Mouse (Mus musculus) lung, postnatal 0 days (tissue): ENCODE results near the gene Usp54.

Experiments used
- CTCF ChIP-seq: IDR thresholded peaks from 2 replicates; pipeline ENCODE4 v1.5.1; 2016; ENCODE audit warnings: antibody characterized with exemption, mild to moderate bottlenecking
- EP300 ChIP-seq: IDR thresholded peaks from 2 replicates; pipeline ENCODE4 v1.6.1; 2016; ENCODE audit warnings: antibody characterized with exemption, mild to moderate bottlenecking, control low read depth

DNA sequence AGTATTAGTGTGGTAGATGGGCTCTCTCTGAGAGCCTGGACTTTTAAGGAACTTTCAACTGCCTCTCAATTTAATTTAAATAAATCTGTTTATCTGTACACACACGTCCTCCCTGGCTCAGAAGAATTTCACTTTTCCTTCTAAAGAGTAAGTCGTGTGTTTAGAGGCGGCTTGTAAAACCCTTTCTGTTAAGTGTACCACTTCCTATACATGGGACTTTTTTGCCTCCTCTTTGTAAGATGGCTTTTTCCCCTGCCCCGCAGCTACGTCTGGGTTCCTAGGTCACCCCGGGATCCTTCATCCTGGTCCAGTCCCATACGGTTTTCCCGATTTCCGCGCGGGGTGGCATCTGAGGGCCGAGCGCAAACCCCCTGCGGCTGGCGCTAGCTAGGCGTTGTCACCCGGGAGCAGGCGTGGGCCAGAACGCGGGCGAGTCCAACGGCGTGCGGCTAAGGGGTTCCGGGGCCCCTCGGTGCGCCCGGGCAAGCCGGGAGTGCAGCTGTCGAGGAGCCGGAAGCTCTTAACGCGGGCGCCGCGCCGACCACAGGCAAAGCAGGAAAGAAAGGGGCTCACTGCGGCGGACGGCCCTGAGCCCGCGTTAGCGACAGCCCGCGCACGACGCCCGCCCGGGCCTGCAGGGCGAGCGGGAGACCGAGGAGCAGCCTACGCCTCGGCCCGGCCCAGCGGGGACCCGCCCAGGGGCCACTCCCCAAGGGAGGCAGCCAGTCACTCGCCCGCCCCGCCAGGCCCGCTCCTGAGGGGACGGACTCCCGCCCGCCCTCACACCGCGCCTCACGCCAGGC, 95.1 kb downstream of the Usp54 start:
- no peak for TF ChIP-seq CTCF
- TF ChIP-seq EP300: no peak
